Mouse (Mus musculus): ENCODE results near the gene B4galt3. TPM values are rescaled to one million over a fixed set of nuclear protein-coding genes. Genes with fewer than 3 reads are reported as not detected.
"Not testable (repeated sequence)": the region's sequence is repeated elsewhere in the genome, so short reads cannot be mapped to it uniquely, and the experiment has no call there.

The B4galt3 gene
- total RNA-seq, 1 experiment from 2014 or later = 13.7 TPM

DNA sequence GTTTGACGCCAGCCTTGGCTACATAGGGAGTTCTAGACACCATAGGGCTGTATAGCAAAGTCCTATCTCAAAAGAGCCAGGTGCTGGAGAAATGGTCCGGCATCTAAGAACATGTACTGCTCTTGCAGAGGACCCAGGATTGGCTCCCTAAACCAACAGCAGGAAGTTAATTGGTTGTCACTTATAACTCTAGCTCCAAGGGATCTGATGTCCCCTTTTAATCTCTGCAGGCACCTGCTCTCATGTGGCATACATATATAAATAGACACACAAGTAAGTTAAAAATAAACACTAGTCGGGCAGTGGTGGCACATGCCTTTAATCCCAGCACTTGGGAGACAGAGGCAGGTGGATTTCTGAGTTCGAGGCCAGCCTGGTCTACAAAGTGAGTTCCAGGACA, 34.3 kb upstream of the B4galt3 start:
- ATAC-seq (replicated peaks in 1 of 2; ENCODE audit: insufficient read depth in 1 of 2, low FRiP score in 2 of 2, low TSS enrichment in 1 of 2, low read depth in 1 of 2, poor library complexity in 2 of 2, severe bottlenecking in 2 of 2) = no peak

DNA sequence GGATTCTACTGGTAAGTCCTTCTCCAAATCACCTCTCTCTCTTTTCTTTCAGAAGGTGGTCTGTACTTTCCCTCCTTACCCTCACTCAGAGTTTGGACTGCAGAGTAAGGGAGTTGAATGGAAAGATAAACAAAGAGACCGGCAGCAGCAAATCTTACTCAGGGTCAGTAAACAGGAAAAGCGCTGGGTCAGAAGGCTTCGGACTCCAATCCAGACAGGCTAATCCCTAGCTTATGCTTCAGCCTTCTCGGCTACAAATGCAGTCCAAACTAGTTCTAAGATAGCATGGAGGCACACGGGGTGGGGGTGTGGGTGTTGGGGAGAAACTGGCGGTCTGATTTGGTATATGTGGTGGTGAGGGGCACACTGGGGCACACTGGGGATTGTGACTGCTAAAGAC, 32.7 kb upstream of the B4galt3 start:
- no peak for ATAC-seq (replicated peaks in 1 of 2; ENCODE audit: insufficient read depth in 1 of 2, low FRiP score in 2 of 2, low TSS enrichment in 1 of 2, low read depth in 1 of 2, poor library complexity in 2 of 2, severe bottlenecking in 2 of 2)

- peak; percentile 58 to 74; a peak in 3 of 4 replicates for ATAC-seq (replicated peaks in 1 of 2; ENCODE audit: insufficient read depth in 1 of 2, low FRiP score in 2 of 2, low TSS enrichment in 1 of 2, low read depth in 1 of 2, poor library complexity in 2 of 2, severe bottlenecking in 2 of 2)
Measured at GRCm38 (mm10) chr1:171238463-171238862, 31.7 kb upstream of the B4galt3 start.

DNA sequence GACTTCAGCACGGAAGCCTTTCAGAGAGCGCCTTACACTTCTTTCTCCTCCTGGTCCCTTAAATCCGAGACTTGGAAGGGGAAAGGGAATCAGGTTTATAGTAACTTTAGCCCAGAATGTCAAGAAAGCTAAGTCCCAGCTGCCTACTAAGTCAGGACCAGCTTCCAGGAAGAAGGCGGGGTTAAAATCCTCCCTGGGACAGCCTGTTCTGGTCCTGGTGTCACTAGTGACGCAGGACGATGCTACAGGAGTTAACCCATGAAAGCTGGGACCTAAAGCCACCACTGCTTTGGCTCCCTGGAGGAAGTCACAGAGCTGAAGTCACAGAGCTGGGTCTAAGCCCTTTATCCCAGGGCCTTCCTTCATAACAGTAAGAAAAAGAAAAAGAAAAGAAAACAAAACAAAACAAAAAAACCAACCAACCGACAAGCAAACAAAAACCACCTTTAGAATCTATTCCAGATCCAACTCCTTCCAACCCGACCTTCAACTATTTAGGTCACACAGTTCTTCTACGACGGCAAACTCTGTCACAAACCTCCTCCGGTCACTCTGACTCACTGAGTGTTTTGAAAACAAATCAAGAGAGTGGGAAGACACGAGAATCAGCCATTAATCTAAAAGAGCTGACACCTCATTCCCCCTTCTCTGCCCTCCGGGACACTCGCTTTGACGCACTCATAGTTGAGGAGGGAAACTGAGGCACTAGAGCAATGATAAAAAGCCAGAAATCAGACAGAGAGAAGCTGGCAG, 30.0 kb upstream of the B4galt3 start:
- ATAC-seq (replicated peaks in 1 of 2; ENCODE audit: insufficient read depth in 1 of 2, low FRiP score in 2 of 2, low TSS enrichment in 1 of 2, low read depth in 1 of 2, poor library complexity in 2 of 2, severe bottlenecking in 2 of 2) = no peak

DNA sequence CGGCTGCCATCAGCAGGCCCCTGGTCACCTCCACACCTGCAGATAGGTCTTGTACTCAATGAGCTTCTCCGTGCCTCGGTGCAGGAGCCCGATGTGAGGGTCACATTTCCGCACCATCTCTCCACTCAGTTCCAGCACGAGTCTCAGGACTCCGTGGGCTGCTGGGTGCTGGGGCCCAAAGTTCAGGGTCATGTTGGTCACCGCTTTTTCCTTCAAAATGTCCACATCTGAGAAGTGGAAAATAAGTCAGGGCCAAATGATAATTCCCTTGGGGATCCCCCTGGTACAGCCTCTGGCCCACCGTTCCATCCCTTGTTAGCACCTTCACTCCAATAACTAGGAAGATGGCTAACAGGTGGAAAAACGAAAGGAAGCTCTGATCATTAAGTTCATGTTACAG, 29.2 kb upstream of the B4galt3 start:
- ATAC-seq (replicated peaks in 1 of 2; ENCODE audit: insufficient read depth in 1 of 2, low FRiP score in 2 of 2, low TSS enrichment in 1 of 2, low read depth in 1 of 2, poor library complexity in 2 of 2, severe bottlenecking in 2 of 2) = no peak

DNA sequence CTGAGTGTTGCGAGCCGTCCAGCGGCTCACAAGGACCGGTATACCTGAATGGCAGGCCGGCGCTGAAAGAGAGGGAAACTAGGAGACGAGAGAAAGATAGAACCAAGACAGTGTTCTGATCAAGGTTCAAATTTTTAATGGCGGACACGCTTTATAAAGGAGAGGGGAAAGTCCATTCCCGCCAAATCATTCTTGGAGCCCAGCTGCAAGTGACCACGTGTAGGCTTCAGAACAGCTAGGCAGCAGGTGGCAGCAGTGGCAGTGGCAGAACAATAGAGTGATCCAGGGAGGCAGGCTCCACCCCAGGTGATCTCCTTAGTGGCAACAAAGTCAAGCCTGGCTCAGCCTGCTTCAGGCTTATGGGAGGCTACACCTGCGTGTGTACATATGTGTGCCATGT, 28.2 kb upstream of the B4galt3 start:
- not testable (repeated sequence) for ATAC-seq (replicated peaks in 1 of 2; ENCODE audit: insufficient read depth in 1 of 2, low FRiP score in 2 of 2, low TSS enrichment in 1 of 2, low read depth in 1 of 2, poor library complexity in 2 of 2, severe bottlenecking in 2 of 2)

GRCm38 (mm10) chr1:171245353-171245752, 24.8 kb upstream of the B4galt3 start:
- no peak for ATAC-seq (replicated peaks in 1 of 2; ENCODE audit: insufficient read depth in 1 of 2, low FRiP score in 2 of 2, low TSS enrichment in 1 of 2, low read depth in 1 of 2, poor library complexity in 2 of 2, severe bottlenecking in 2 of 2)

DNA sequence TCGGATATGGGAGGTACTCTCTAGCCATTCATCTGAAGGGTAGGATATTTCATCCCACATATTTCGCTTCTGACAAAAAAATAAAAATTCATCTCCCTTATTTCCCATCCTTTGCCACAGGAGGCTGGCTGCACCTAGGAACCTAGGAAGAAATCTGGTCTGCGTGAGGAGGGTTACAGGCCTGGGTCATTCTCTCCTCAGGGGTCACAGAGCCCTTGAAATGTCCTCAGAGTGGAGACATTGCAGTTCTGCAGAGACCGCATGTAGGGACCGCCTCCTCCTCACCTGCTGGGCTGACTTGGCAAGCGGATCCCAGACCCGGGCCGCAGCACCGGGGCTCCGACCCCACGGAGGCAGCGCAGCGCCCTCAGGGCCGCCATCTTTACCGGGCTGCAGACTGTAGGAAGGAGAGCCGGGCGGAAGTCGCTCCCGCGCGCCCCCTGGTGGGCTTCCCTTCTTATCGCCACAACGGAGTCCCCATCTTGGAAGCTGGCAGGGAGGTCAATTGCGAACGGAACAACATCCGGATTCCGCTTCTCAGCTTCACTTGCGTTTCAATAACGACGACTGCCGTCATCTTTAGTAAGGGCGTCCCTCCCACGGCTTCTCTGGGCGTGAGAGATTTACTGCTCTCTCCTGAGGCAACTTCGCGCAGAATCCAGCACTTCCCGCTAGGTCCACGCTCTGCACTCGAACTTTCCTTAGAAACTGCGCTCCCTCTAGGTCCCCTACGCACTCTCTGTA, 23.2 kb upstream of the B4galt3 start:
- peak; percentile 97 to 99 for ATAC-seq (replicated peaks in 1 of 2; ENCODE audit: insufficient read depth in 1 of 2, low FRiP score in 2 of 2, low TSS enrichment in 1 of 2, low read depth in 1 of 2, poor library complexity in 2 of 2, severe bottlenecking in 2 of 2)

- ATAC-seq (replicated peaks in 1 of 2; ENCODE audit: insufficient read depth in 1 of 2, low FRiP score in 2 of 2, low TSS enrichment in 1 of 2, low read depth in 1 of 2, poor library complexity in 2 of 2, severe bottlenecking in 2 of 2) = peak in 1 of 2 experiments; percentile 3; a peak in 1 of 4 replicates
Measured at GRCm38 (mm10) chr1:171247453-171247841, 22.7 kb upstream of the B4galt3 start.

GRCm38 (mm10) chr1:171247916-171248315, 22.2 kb upstream of the B4galt3 start:
- ATAC-seq (replicated peaks in 1 of 2; ENCODE audit: insufficient read depth in 1 of 2, low FRiP score in 2 of 2, low TSS enrichment in 1 of 2, low read depth in 1 of 2, poor library complexity in 2 of 2, severe bottlenecking in 2 of 2) = no peak

DNA sequence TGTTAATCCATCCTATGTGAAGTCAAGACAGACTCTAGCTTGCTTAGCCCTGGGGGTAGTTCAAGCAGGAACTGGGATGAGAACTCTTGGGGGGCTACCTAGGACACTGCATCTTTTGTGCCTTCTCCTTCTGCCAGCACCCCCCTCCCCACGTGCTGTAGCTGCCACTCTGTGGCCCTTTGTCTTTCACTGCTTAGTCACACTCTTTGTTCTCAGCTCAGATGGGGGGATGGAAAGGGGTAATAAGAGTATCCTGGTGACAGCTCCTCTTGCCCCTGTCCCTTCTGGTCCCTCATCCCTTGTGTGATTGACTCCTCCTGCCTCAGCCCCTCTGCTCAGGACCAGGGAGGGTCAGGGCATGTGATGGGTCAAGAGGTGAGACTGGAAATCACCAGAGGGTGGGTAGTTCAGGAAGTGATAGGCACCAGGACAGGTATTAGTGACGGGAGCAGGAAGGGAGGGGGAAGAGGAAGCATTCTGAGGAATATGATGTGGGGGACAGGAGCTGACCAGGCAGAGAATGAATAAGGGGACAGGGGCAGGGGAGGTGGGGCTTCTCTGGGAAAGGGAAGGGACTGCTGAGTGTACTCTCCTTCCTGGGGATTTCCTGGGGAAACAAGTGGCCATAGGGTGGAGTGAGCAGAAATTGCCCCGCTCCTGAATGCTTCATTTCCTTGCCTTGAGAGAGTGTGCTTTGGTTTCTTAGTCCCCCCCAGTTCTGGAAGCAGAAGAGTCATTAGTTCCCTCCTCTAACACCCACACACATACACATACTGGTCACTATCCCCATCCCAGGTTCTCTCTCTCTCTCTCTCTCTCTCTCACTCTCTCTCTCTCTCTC, 21.5 kb upstream of the B4galt3 start:
- ATAC-seq (replicated peaks in 1 of 2; ENCODE audit: insufficient read depth in 1 of 2, low FRiP score in 2 of 2, low TSS enrichment in 1 of 2, low read depth in 1 of 2, poor library complexity in 2 of 2, severe bottlenecking in 2 of 2) = no peak

DNA sequence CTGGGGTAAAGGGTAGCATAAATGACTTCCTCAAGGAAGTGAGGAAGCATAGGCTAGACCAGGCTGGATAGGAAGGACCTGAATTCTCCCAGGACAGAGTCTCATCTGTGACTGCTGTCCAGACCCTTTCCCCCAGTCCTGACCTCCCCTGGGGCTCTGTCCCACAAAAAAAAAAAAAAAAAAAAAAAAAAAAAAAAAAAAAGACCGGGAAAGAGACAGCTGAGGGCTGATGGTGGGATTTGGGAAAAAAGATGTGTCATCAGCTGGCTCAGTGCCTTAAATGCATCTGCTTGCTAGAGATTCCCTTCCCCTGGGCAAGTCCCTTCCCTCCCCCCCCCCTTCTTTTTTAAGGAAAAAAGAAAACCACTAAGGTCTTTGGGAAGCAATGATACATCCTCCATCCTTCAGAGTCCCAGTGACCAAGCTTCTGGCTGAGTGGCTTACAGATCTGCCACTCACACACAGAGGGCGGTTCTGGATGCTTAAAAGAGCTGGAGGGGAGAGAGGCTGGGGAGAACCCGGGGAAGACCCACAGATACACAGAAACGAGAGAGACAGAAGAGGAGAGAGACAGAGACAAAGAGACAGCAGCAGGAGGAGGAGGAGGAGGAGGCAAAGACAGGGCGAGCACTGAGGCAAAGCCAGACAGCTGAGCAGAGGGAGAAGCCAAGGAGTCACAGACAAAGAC, 20.1 kb upstream of the B4galt3 start, which contains the start of gene Adamts4:
Adamts4 (plus strand) TSS at position 509 of the 688 bp plus-strand sequence.
- no peak for ATAC-seq (replicated peaks in 1 of 2; ENCODE audit: insufficient read depth in 1 of 2, low FRiP score in 2 of 2, low TSS enrichment in 1 of 2, low read depth in 1 of 2, poor library complexity in 2 of 2, severe bottlenecking in 2 of 2)

DNA sequence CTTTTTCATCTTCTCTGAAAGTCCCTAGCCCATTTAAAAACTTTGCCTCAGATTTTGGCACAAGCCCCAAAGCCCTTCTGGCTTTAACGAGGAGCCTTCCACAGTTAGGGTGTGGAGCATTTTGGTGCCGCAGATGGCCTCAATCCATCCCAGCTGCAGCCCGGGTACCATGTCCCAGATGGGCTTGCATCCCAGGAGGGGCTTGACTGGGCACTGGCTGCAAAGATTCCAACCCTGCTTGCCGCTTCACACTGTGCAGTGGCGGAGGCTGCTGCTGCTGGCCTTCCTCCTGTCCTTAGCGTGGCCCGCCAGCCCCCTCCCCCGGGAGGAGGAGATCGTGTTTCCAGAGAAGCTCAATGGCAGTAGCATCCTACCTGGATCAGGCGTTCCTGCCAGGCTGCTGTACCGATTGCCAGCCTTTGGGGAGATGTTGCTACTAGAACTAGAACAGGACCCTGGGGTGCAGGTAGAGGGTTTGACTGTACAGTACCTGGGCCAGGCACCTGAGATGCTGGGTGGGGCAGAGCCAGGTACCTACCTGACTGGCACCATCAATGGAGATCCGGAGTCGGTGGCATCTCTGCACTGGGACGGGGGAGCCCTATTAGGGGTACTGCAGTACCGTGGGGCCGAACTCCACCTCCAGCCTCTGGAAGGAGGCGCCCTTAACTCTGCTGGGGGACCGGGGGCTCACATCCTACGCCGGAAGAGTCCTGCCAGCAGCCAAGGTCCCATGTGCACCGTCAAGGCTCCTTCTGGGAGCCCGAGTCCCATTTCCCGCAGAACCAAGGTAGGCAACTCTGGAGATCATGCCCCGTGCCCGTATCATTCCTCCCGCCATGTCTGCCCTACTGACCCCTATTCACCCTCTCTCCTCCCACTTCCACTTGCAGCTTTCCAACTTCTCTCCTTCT, 19.2 kb upstream of the B4galt3 start, which contains the start of gene Ndufs2:
Ndufs2 (minus strand) TSS at position 709 of the 914 bp plus-strand sequence.
- ATAC-seq (replicated peaks in 1 of 2; ENCODE audit: insufficient read depth in 1 of 2, low FRiP score in 2 of 2, low TSS enrichment in 1 of 2, low read depth in 1 of 2, poor library complexity in 2 of 2, severe bottlenecking in 2 of 2) = no peak

- ATAC-seq (replicated peaks in 1 of 2; ENCODE audit: insufficient read depth in 1 of 2, low FRiP score in 2 of 2, low TSS enrichment in 1 of 2, low read depth in 1 of 2, poor library complexity in 2 of 2, severe bottlenecking in 2 of 2) = no peak
Measured at GRCm38 (mm10) chr1:171251594-171252324, 18.4 kb upstream of the B4galt3 start.

- no peak for ATAC-seq (replicated peaks in 1 of 2; ENCODE audit: insufficient read depth in 1 of 2, low FRiP score in 2 of 2, low TSS enrichment in 1 of 2, low read depth in 1 of 2, poor library complexity in 2 of 2, severe bottlenecking in 2 of 2)
Measured at GRCm38 (mm10) chr1:171252415-171252814, 17.7 kb upstream of the B4galt3 start.
